Mouse (Mus musculus) cerebellum, adult 2 months (tissue): ENCODE data around the gene Kcnma1.

Experiments used
- CTCF ChIP-seq: fragments of 200-500 bp; IDR thresholded peaks from 2 replicates; pipeline ENCODE4 v1.5.1; 2011; ENCODE audit warnings: low read depth, mild to moderate bottlenecking, control low read depth, low read length, moderate library complexity, borderline replicate concordance; ENCODE audit not compliant: insufficient read depth
- POLR2A ChIP-seq: fragments of 200-500 bp; IDR thresholded peaks from 2 replicates; pipeline ENCODE4 v1.6.1; 2011; ENCODE audit warnings: low read length, control low read depth, borderline replicate concordance; ENCODE audit not compliant: insufficient read depth

DNA sequence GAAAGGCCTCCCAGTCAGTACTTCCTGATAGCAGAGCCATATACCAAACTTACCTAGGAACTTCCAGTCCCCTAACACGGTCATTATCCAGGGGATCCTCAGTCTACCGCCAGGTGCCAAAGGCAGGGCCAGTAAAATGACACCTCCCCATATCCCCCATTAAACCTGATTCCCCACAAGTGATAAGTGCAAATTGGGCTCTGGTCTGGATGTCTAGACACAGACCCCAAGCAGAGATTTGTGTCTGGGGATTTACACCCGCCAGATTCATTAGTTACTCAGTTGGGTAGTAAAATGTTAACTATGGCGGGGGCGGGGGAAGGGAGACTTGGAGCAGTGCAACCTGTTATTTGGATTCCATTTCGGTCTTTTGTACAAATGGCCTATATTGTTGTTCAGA lies 562.6 kb downstream of the Kcnma1 start:
- TF ChIP-seq CTCF (no peak), POLR2A (no peak)
